Mouse (Mus musculus): ENCODE measurements at regions not wholly inside any gene's neighbourhood (a gene's known extent, or its start where the extent isn't known, plus 50 kb on each side); places are given as distances from the start of the nearest gene placed in this dataset.

GRCm38 (mm10) chr2:46360049-46360712, 1243.0 kb upstream of the Zeb2 start:
- in situ Hi-C loops (cut with MboI, MseI): no loop called here

- in situ Hi-C loops (cut with MboI, MseI): no loop called here
These were observed 1241.0 kb upstream of the Zeb2 start for GRCm38 (mm10) chr2:46358225-46358624.

GRCm38 (mm10) chr2:46356651-46357050, 1239.5 kb upstream of the Zeb2 start:
- in situ Hi-C loops (cut with MboI, MseI): no loop called here

GRCm38 (mm10) chr2:46340694-46341093, 1223.5 kb upstream of the Zeb2 start:
- in situ Hi-C loops (cut with MboI, MseI): no loop called here

GRCm38 (mm10) chr2:46316666-46317065, 1199.5 kb upstream of the Zeb2 start:
- in situ Hi-C loops (cut with MboI, MseI): no loop called here

- in situ Hi-C loops (cut with MboI, MseI): no loop called here
These were observed 1198.0 kb upstream of the Zeb2 start for GRCm38 (mm10) chr2:46315243-46315642.

GRCm38 (mm10) chr2:46307582-46308153, 1190.5 kb upstream of the Zeb2 start:
- in situ Hi-C loops (cut with MboI, MseI): no loop called here

- in situ Hi-C loops (cut with MboI, MseI): no loop called here
These were observed 1185.4 kb upstream of the Zeb2 start for GRCm38 (mm10) chr2:46302627-46303026.

GRCm38 (mm10) chr2:46297274-46297843, 1180.2 kb upstream of the Zeb2 start:
- in situ Hi-C loops (cut with MboI, MseI): no loop called here

GRCm38 (mm10) chr2:46283929-46284598, 1166.9 kb upstream of the Zeb2 start:
- in situ Hi-C loops (cut with MboI, MseI): no loop called here

GRCm38 (mm10) chr2:46280822-46281221, 1163.6 kb upstream of the Zeb2 start:
- in situ Hi-C loops (cut with MboI, MseI): no loop called here

- in situ Hi-C loops (cut with MboI, MseI): no loop called here
These were observed 1144.4 kb upstream of the Zeb2 start for GRCm38 (mm10) chr2:46261618-46262017.

GRCm38 (mm10) chr2:46251562-46251961, 1134.4 kb upstream of the Zeb2 start:
- in situ Hi-C loops (cut with MboI, MseI): no loop called here

- in situ Hi-C loops (cut with MboI, MseI): no loop called here
These were observed 1128.5 kb upstream of the Zeb2 start for GRCm38 (mm10) chr2:46245717-46246116.

- in situ Hi-C loops (cut with MboI, MseI): no loop called here
These were observed 1127.5 kb upstream of the Zeb2 start for GRCm38 (mm10) chr2:46244697-46245096.

- in situ Hi-C loops (cut with MboI, MseI): no loop called here
These were observed 1125.6 kb upstream of the Zeb2 start for GRCm38 (mm10) chr2:46242806-46243205.

GRCm38 (mm10) chr2:46239874-46240273, 1122.7 kb upstream of the Zeb2 start:
- in situ Hi-C loops (cut with MboI, MseI): no loop called here

GRCm38 (mm10) chr2:46230791-46231450, 1113.7 kb upstream of the Zeb2 start:
- in situ Hi-C loops (cut with MboI, MseI): no loop called here

- in situ Hi-C loops (cut with MboI, MseI): no loop called here
These were observed 1101.3 kb upstream of the Zeb2 start for GRCm38 (mm10) chr2:46218336-46218957.

- in situ Hi-C loops (cut with MboI, MseI): no loop called here
These were observed 1082.1 kb upstream of the Zeb2 start for GRCm38 (mm10) chr2:46199341-46199740.

- in situ Hi-C loops (cut with MboI, MseI): no loop called here
These were observed 1070.2 kb upstream of the Zeb2 start for GRCm38 (mm10) chr2:46187265-46187888.

All from regulatory T cell (primary cell).